Mouse (Mus musculus) skeletal muscle tissue, postnatal 0 days (tissue): Measurements from ENCODE around the gene Ceacam3. TPM values are rescaled to one million over a fixed set of nuclear protein-coding genes. Genes with fewer than 3 reads are reported as not detected.

ENCODE experiments used
- polyA plus RNA-seq: library from polyadenylated mRNA; unstranded; fragments of >200 nt; fragmentation: Nextera tagmentation; extraction: Ambion mirVana; gene quantifications from 2 replicates; pipeline ENCODE4 v1.2.1, GENCODE M21; 2015

Gene Ceacam3
- polyA plus RNA-seq = not detected in 2 replicates

DNA sequence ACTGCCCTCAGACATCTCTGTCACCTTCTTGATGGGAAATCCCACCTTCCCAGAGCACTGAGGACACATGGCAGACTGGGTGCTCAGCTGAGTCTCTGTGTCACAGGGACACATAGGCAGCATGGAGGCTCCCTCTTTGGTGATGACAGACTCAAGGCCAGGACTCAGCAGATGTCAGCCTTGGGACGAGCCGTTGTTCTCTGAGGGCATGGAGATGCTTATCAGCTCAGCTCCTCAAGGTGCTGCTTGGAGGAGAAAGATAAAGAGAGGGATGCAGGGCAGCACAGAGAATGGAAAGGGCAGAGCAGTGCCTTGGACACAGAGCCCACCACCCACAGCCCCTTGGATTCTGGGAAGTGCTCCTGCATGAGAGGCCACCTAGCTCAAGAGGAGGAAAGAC lies at the start of gene Ceacam3:
Gene Ceacam3, plus strand, starts transcription at position 352 of the 400 bp plus-strand sequence.

DNA sequence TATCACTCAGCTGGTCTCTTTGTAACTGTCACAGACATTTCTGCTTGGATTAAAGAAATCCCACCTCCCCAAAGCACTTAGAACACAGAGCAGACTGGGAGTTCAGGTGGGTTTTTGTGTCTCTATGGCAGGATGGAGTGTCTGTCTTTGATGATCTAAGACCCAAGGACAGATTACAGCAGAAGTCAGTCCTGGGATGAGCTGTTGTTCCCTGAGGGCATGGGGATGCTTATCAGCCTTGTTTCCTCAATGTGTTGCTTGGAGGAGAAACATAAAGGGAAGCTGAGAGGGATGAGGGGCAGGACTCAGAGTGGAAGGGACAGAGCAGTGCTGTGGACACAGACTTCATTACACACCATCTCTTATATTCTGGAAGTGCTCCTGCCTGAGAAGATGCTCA lies 53.1 kb downstream of the Ceacam3 start, which contains the start of gene Psg29:
Gene Psg29, plus strand, starts transcription at position 301 of the 400 bp plus-strand sequence.

Other genes starting within 250 kb of the Ceacam3 start
- gene Ptgir, start 243.8 kb upstream of the Ceacam3 start, polyA plus RNA-seq = 1.7 and 1.9 TPM in 2 replicates
- 46.4 and 58.8 TPM in 2 replicates for gene Calm3, start 226.2 kb upstream of the Ceacam3 start, polyA plus RNA-seq
- 27.5 and 27.9 TPM in 2 replicates for gene Pnmal2, start 205.6 kb upstream of the Ceacam3 start, polyA plus RNA-seq
- gene Pnmal1, start 190.6 kb upstream of the Ceacam3 start, polyA plus RNA-seq = 0.33 and 0.38 TPM in 2 replicates
- gene Gm42372, start 167.2 kb upstream of the Ceacam3 start, polyA plus RNA-seq = 0.03 TPM in 1 of 2 replicates, not detected in the other
- 12.8 and 14.3 TPM in 2 replicates for gene Ccdc8, start 157.6 kb upstream of the Ceacam3 start, polyA plus RNA-seq
- 67.2 and 70.1 TPM in 2 replicates for gene Ppp5c, start 122.4 kb upstream of the Ceacam3 start, polyA plus RNA-seq
- gene Hif3a, start 87.9 kb upstream of the Ceacam3 start, polyA plus RNA-seq = 6.8 TPM in 2 replicates
- 0.23 and 0.27 TPM in 2 replicates for gene Psg16, start 76.2 kb upstream of the Ceacam3 start, polyA plus RNA-seq
- gene Psg29, start 53.2 kb downstream of the Ceacam3 start, polyA plus RNA-seq = not detected in 2 replicates